Mouse (Mus musculus) limb, embryonic 15.5 days (tissue): ENCODE measurements around the gene AI182371. TPM values are rescaled to one million over a fixed set of nuclear protein-coding genes. Genes with fewer than 3 reads are reported as not detected.

Experiments
- polyA plus RNA-seq: library from polyadenylated mRNA; unstranded; fragments of >200 nt; fragmentation: Nextera tagmentation; extraction: Ambion mirVana; gene quantifications from 2 replicates; pipeline ENCODE4 v1.2.1, GENCODE M21; 2015

The AI182371 gene
- polyA plus RNA-seq, 1 experiment from 2014 or later: 0.68 TPM

Other genes starting within 250 kb of the AI182371 start
- gene Cutal, start 227.1 kb downstream of the AI182371 start, polyA plus RNA-seq: 0.18 TPM in 1 of 2 replicates, not detected in the other
- 87.2 and 98.0 TPM in 2 replicates for gene Psmd5, start 226.6 kb downstream of the AI182371 start, polyA plus RNA-seq
- 7.3 TPM in 2 replicates for gene Phf19, start 187.5 kb downstream of the AI182371 start, polyA plus RNA-seq
- 4.4 and 5.1 TPM in 2 replicates for gene Traf1, start 139.8 kb downstream of the AI182371 start, polyA plus RNA-seq
- gene Hc, start 40.1 kb downstream of the AI182371 start, polyA plus RNA-seq: 0.20 and 0.32 TPM in 2 replicates
- gene Cntrl, start 7.9 kb upstream of the AI182371 start, polyA plus RNA-seq: 20.1 and 20.3 TPM in 2 replicates
- gene Rab14, start 99.6 kb upstream of the AI182371 start, polyA plus RNA-seq: 341 and 342 TPM in 2 replicates
- 288 and 360 TPM in 2 replicates for gene Gsn, start 154.8 kb upstream of the AI182371 start, polyA plus RNA-seq
- gene Stom, start 235.4 kb upstream of the AI182371 start, polyA plus RNA-seq: 22.2 and 25.7 TPM in 2 replicates